Mouse (Mus musculus) gastrocnemius, adult 8-10 months (tissue): ENCODE measurements at regions not wholly inside any gene's neighbourhood (a gene's known extent, or its start where the extent isn't known, plus 50 kb on each side); places are given as distances from the start of the nearest gene placed in this dataset.

ENCODE experiments used
- DNase-seq, 2 experiments: peaks; one replicate each; pipeline ENCODE4 v3.0.0; 2022; ENCODE audit warnings: low spot score in 2 of 2

DNA sequence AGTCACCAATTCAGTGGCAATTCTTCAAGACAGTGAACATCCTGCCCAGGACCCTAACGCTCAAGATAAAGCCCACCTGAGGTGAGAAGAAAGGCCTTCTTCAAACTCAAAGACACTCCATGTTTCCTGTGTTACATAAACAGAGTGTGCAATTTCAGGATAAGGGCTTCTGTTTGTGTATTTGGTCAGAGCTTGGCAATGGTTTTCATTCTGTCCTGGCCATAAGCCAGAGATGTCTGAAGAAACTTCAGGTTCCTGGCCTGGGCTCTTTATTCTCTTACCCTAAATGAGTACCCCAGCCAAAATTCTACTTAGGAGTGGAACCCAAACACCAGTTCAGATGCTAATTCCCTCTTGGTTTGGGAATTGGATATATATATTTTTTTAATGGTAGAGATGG, 308.7 kb downstream of the Cog6 start:
- no peak for DNase-seq

DNA sequence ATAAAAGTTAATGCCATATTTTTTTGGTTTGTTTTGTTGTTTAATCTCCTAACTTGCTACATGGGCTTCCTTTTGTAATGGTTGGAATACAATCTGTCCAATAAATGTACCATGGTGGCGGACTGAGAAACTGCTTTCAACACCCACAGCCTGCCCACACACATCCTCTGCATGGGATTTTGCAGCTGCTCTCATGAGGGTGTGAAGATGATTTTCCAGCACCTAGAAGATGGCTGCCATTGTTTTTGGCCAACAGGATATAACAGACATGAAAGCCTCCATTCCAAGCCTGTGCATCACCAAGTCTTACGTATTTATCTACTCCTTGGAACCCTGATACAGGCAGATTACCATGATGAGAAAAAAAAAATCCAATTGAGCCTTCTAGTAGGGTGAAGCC, 310.4 kb downstream of the Cog6 start:
- DNase-seq = no peak

DNA sequence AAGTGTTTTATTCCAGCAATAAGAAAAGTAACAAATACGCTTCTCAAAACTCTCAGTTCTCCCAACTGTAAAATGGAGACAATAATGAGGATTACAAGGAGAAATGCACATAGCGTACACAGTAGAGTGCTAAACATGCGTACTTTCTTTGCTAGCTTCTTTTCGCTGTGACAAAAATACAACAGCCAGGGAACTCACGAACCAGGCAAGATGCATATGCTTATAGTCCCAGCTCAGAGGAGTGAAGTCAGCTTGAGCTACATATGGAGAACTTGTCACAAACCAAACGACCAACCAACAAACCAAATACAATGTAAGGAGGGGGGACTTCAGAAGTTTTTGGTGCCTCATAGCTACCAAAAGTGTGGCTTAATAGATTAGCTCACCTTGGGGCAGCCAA, 313.3 kb downstream of the Cog6 start:
- DNase-seq = no peak

DNA sequence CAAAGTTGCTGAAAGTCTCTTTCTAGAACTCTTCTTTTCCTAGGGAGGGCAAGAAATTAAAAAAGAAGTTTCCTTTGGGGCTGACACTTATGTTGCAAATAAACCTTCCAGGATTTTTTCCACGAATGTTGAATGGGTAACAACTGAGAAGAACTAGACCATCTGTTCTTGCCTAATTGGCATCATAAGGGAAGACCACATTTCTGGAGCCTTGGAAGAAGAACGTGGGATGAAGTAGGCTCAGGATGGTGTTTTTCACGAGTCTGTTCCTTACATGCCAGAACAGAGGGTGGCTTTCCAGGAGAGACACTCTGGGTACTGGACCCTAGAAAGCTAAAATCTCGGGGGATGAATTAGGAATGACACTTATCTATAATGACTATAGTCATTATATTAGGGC, 314.1 kb downstream of the Cog6 start:
- no peak for DNase-seq

DNA sequence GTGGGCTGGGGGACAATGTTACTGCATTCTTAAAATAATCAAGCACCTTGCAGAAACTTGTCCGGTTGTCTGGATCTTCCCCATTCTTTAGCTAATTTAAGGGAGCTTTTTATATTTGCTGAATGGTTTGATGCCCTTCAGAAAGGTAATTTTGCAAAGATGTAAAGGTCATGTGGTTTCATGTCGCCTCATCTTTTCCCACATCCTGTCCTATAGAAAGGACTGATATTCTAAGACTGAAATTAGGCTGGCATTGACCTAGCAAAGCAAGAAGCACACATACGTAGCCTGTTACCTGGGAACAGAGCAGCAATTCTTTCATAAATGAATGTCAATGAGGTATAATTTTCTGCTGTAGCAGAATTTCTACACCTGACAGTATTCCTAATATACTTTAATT, 315.4 kb downstream of the Cog6 start:
- no peak for DNase-seq

DNA sequence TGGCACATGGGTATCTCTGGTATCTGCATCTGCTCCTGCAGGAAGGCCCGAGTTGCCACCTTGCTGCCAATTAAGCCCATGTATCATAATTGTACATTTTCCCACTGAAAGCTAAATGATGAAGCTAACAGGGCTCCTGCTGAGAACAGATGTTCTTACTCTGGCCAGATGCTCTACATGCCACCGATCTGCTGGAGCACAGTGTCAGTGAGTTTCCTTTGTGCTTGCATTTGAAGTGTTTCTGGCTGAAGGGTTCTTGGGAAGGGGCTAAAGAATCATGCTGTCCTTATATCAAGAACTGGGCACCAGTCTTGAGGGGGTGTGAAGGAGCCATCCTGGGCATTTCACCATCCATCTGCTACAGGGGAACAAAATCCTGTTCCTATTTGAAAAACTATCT, 323.2 kb downstream of the Cog6 start:
- DNase-seq = no peak

DNA sequence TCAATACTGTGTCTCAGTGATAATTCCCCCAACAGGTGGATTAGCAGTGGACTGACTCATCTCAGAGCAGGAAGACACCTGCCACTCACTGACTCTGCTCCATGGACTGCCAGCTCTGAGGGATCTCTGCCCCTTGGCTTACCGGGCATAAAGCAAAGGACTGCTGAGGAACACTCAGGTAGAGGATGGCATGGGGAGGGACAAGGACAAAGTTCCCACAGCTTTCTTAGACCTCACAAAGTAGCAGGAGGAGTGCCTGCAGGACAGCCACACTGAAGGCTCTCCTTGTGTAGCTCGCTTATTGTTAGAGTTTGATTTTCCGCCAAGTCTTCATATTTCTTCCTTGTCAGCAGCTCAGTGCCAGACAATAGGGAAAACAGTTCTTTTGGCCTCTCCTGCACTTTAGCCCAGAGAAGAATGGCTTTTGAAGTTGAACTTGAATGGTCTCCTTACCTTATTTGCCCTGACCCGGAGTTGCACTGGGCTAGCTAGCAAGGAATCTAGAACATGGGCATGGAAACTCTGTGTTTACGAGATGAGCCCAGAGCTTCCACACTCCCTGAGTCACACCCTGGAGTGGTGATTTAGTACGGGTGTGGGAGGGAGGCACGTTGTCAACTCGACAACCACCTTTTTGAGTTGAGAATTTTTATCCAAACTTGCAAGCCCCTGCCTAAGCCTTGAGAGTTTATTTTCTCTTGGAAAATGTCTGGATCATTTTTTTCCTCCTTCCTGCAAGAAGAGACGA, 331.4 kb downstream of the Cog6 start:
- DNase-seq = peak; percentile 16 to 22

DNA sequence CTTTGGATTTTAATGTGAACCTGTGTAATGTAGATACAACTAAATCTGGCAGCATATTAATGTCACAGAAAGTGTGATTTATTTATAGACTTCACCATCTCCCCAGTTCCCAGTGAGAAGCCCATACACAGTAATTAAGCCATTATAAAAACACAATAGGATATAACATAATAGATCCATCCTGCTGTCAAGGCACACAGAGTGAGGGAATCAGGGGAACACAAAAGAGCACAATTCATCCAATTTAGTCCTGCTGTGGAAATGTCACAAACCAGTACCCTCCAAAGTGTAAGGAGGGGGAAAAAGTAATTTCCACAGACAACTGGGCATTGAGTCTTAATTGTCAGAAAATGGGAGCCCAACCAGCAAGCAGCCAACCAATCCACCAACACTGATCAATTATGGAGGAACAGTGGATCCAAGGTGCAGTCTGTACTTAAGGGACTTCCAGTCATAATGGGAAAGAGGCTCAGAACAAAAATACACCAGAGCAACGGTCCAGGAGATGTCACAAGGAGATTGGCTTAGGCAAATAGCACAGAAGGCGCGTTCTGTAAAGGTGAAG, 336.1 kb downstream of the Cog6 start:
- no peak for DNase-seq

DNA sequence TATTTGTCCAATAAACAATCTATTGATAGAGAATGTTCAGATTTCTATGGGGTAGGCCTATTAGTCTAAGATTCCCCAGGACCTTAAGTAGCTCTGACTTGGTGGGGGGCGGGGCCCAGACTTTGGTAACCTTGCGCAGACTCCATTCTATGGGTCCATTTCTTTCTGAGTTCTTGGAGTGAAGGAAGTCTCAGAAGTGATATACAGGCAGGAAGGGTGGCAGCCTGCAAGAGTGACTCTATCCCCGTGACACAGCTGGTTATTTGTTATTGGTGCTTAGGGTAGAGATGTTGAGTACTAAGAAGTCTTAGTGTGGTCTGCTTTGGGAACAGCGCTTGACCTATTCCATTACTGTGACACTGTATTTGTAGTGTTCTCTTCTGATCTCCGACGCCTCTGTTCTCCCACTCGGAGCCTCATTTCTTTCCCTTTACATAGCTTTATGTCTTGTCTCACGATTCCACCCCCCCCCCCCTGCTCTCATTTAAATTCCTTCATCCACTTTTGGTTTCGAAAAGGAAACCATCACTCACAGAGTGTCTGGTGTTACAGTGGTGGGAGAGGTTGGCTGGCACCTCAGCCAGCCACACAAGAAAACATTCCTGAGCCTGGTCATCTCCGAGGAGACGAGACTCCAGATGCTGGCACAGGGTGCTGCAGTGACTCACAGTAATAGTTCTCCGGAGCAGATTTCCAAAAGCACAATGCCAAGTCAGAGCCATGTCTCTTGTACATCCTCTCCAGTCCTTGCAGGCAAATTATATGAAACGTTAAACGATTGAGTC, 340.0 kb downstream of the Cog6 start:
- DNase-seq = no peak

DNA sequence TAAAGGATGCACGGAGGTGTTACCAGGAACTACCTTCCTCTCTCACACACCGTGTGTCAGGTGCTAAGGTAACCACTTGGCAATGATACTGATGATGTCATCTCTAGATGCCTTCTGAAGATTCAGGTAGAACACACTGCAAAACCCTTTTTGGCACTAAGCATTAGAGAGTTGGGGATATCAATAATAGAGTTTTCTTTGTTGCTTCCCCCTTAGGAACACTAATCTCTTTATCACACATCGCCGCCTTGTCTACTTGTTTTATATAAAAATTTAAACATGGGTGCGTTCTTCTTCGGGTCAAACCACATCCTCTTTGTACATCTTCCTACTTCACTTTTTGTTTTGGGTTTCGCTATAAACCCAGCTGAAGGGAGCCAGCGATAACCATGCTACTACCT, 346.4 kb downstream of the Cog6 start:
- no peak for DNase-seq

DNA sequence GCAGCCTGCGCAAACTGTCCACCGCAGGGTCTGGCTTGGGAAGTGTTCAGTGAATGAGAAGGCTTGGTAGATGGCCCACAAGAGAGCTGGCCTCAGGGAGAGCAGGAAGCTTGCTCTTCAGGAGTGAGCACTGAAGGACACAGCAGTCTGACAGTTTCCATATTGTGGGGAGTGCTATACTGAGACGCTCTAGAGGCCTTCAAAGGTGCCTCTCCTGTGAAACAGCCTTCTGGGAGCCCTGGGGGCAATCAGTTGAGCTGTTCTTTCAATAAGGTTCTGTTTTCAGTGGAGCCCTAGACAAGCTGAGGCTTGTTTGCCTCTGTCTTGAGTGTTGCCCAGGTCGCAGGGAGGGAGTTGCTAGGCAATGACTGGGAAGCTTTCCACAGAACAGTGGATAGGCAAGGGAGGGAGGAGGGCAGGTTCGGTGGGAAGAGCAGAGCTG, 353.9 kb downstream of the Cog6 start:
- DNase-seq = no peak

DNA sequence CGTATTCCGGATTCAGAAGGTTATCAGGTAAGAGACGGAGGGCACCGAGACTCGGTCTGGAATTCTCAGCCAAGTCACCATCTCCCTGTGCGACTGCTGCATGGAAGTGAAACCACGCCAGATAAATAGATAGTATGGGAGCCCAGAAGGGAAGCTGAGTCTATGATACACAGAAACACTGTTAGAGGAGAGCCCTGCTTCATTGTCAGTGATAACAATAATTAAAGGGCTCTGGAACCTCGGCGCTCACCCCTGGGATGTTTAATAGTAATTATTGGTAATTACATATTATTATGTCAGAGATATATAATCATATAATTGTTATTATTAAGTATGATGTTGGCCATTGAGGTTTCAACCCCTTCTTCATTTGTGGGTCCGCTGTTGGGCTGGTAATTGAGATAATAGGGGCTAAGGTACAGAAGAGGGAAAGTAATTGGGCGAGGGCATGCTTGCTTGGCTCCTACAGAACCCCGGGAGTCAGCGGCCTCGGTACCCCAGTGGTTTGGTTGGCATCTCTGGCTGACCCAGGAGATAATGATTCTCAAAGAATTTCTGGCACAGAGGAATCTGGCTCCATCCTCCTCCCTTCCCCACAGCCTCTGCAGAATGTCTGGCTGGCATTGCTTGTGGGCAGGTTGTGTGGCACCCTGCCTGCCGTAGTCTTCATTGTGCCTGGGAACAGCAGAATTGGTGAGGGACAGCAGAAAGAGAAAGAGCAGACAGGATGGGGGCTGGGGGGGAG, 354.7 kb downstream of the Cog6 start:
- DNase-seq = no peak

DNA sequence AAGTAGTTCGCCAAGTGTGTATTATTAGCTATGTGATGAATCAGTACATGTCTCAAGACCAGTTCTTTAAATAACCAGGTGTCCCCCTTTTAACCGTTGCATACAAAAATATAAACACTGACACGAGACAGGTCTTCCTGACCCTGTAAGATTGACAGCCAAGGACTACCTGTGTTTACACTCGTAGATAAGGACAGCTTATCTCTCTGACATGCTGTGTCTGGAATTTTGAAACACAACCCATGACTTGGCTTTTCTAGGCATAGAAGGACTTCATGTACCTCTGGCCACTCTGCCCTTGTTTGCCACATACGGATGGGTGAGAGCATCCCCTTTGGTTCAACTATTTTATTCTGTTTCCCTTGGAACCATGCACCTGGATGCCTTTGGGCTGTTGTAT, 364.0 kb downstream of the Cog6 start:
- no peak for DNase-seq

DNA sequence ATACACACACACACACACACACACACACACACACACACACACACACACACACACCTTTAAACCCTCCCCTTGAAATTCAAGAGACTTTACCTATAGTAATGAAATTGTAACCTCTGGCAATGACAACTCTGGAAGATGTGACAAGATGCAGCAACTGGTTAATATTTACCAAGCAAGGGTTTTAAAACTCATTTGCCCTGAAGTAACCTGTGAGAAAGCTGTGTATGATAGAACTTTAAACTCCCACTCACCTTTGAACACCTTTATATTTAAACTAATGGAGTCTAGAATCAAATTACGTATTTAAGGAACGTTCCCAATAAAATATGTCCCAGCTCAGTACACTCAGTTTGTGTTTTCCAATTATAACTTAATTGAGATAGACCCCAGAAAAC, 364.6 kb downstream of the Cog6 start:
- DNase-seq = no peak

DNA sequence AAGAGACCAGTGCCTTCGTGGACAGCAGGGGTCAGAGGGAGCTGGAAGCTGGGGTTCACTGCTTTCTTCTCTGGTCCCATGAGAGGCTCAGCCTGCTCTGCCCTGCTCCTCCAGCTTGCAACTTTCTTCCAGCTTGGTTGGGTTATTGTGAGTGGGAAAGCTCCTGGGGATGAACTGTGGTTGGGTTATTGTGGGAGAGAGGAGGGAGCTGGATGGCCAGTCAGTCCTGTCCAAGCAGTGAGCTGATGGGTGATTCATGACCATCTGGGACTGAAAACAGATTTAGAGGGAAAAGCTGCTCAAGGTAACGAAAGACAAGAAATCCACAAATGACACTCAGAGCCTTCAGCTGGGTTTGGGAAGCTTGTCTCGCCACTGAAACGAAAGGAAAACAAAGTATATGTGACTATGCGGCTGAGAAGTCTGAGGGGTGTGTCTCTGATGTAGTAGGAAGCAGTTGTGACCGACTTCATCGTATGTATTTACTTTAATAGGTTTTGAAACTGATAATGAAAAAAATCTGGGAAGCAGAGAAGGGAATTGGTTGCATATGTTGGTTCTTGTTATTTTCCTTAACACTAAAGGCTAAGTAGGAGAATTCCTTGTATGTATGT, 365.1 kb downstream of the Cog6 start:
- DNase-seq = no peak

DNA sequence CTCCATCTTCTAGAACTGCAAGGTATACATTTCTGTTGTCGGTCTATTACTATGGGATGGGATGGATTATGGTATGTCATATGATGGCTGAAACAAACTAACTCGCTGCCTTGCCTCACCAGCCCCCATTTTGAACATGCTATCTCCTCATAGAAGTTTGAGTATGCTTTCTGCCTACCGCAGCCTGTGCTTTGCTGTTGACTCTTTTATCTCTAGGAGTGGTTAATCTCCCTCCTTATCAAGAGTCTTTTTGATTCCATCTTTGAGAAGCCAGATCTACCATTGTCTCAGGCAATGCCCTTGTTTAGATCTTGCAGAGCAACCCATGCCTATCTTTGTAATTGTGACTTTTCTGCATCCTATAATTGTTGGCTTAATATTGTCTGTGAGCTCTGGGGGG, 367.0 kb downstream of the Cog6 start:
- DNase-seq = no peak

DNA sequence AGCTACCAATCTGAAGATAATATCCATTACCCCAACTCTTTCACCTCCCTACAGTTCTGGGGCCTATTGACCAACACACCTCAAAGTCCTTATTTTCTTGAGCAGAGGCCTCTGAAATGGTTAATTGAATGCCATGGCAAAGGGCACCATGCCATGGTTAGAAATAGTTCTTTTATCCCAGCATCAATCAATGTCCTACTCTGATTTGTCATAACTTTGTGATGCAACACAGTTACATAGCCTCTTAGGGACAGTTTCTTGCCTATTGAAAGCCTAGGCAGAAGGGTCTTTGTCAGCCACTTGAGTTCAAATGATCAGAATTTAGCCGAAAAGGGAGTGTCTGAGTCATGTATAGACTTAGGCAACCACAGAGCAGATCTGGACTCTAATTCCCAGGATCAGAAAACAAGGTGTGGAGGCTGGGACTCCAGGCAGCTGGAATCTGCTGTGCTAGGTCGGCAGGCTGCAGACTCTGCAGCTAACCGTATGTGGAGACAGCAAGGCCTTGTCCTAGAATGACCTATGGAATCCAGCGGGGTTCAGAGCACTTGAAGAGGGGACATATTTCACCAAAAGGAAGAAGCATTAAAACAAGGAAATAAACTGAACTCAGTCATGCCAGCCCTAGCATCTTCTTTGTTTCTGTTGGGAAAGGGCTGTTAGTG, 368.1 kb downstream of the Cog6 start:
- no peak for DNase-seq

DNA sequence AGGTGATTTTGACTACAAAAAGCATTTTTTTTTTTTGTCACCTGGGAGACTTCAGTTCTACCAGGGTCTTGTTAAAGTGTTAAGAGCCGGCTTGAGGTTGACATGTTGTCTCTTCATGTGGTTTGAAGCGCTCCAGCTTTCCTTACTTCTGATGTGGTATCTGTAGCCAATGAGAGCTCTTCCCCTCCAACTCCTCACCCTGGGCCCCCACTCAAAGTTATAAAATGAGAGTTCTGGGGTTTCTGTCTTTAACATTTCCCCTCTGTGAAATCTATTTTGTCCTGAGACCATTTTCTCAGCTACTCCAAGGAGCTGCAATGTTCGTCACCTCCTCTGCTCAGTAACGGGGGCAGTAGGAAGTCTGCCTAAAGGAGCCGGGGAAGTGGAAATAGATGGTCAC, 369.1 kb downstream of the Cog6 start:
- DNase-seq = no peak

DNA sequence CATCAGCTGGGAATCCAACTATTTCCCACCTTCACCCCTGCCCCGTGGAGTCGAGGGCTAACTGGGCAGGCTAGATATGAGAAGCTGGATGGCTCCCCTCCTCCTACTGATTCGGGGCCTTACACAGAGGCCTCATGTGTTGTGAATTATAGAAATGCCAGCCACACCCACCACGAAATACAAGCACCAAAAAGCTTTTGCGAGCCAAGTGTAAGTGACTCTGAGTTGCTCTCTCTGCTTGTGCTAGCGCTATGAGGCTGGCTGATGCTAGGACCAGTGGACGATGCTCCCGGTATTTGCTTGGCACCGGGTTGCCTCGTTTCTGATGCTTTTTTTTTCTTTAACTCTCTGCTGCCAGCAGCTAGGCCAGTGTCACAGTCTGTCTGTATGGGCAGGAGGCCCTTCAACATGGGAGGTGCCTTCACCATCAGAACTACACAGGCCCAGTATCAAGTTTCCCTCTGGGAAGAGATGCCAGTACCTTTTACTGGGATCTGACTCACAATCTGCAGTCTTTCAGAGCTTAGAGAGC, 369.8 kb downstream of the Cog6 start:
- no peak for DNase-seq

DNA sequence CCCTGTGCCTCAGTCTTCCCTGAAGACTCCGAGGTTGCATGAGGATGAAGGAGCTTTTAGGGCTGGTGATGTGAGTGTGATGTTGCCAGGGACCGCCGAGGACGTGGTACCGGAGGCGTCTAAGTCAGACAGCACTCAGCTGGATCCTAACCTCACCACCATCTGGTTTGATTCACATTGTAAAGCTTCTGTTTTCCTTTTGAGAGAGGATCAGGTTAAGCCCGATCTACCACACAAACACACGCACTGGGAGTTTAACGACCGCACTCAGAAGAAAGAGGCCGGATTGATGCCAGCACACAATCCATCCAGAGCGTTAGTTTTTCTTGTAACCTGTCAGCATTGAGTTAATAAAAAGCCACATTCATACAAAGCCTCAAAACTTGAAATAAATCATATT, 371.9 kb downstream of the Cog6 start:
- no peak for DNase-seq
